32 mouse cellular contexts compared by ENCODE assay signal in genomic region chr19:25133959-25134358, GRCm38 (mm10).
"Had no signal": no experiment of that assay in that cellular context is flagged by ENCODE, and none has a peak within 500 bp of the region (broad histone marks: within the 10 kb centered on the region; RNA-seq: fewer than 3 reads in every experiment).

No protein-coding gene starts in this region.

- H3K9me3 ChIP-seq: heart, embryonic 13.5 days; heart, embryonic 15.5 days; hindbrain, embryonic 10.5 days; hindbrain, embryonic 12.5 days; hindbrain, embryonic 13.5 days; hindbrain, embryonic 15.5 days; intestine, embryonic 15.5 days; kidney, embryonic 15.5 days had no signal

- H3K27ac ChIP-seq: heart, embryonic 13.5 days; heart, embryonic 15.5 days; hindbrain, embryonic 10.5 days; hindbrain, embryonic 12.5 days; hindbrain, embryonic 13.5 days; hindbrain, embryonic 14.5 days; hindbrain, embryonic 15.5 days; hindbrain, postnatal 0 days; intestine, embryonic 15.5 days; kidney, embryonic 15.5 days; kidney, postnatal 0 days; layer of hippocampus, adult 2 months; left cerebral cortex, adult 2 months had no signal

- ATAC-seq: hindbrain, embryonic 16.5 days; hindbrain, postnatal 0 days; inflammation-experienced regulatory T-cells, adult 6 months; intestine, embryonic 15.5 days; intestine, embryonic 16.5 days; intestine, postnatal 0 days had no signal

- H3K4me3 ChIP-seq: heart, embryonic 13.5 days; heart, embryonic 15.5 days; hindbrain, embryonic 10.5 days; hindbrain, embryonic 12.5 days; hindbrain, embryonic 13.5 days; hindbrain, embryonic 15.5 days; intestine, embryonic 15.5 days; kidney, embryonic 15.5 days; layer of hippocampus, adult 2 months; left cerebral cortex, adult 2 months had no signal

- H3K4me2 ChIP-seq: heart, embryonic 13.5 days; heart, embryonic 15.5 days; hindbrain, embryonic 12.5 days; hindbrain, embryonic 13.5 days; hindbrain, embryonic 14.5 days; hindbrain, embryonic 15.5 days; intestine, embryonic 15.5 days; kidney, embryonic 15.5 days had no signal

- H3K36me3 ChIP-seq: heart, embryonic 13.5 days; heart, embryonic 15.5 days; hindbrain, embryonic 10.5 days; hindbrain, embryonic 12.5 days; hindbrain, embryonic 13.5 days; hindbrain, embryonic 15.5 days; intestine, embryonic 15.5 days; kidney, embryonic 15.5 days had no signal

- H3K4me1 ChIP-seq: hindbrain, embryonic 10.5 days; hindbrain, embryonic 12.5 days; hindbrain, embryonic 13.5 days; hindbrain, embryonic 15.5 days; intestine, embryonic 15.5 days had no signal

- H3K9ac ChIP-seq: heart, embryonic 13.5 days; heart, embryonic 15.5 days; hindbrain, embryonic 12.5 days; hindbrain, embryonic 13.5 days; hindbrain, embryonic 14.5 days; hindbrain, embryonic 15.5 days; intestine, embryonic 15.5 days; kidney, embryonic 15.5 days had no signal

- DNase-seq: heart, postnatal 14 days; heart, postnatal 36 days; heart, postnatal 4 days; kidney, adult 11 months; kidney, adult 18-20 months; kidney, adult 2 months; kidney, adult 8-10 months; kidney, adult 9 months; kidney, postnatal 10 days; kidney, postnatal 14 days; kidney, postnatal 25 days; kidney, postnatal 36 days; kidney, postnatal 4 days; layer of hippocampus, adult 9-11 months; layer of hippocampus, postnatal 36 days had no signal

- H3K27me3 ChIP-seq: heart, embryonic 13.5 days; heart, embryonic 15.5 days; hindbrain, embryonic 12.5 days; hindbrain, embryonic 13.5 days; hindbrain, embryonic 15.5 days; intestine, embryonic 15.5 days; kidney, embryonic 15.5 days had no signal
